In the genomic region with DNA sequence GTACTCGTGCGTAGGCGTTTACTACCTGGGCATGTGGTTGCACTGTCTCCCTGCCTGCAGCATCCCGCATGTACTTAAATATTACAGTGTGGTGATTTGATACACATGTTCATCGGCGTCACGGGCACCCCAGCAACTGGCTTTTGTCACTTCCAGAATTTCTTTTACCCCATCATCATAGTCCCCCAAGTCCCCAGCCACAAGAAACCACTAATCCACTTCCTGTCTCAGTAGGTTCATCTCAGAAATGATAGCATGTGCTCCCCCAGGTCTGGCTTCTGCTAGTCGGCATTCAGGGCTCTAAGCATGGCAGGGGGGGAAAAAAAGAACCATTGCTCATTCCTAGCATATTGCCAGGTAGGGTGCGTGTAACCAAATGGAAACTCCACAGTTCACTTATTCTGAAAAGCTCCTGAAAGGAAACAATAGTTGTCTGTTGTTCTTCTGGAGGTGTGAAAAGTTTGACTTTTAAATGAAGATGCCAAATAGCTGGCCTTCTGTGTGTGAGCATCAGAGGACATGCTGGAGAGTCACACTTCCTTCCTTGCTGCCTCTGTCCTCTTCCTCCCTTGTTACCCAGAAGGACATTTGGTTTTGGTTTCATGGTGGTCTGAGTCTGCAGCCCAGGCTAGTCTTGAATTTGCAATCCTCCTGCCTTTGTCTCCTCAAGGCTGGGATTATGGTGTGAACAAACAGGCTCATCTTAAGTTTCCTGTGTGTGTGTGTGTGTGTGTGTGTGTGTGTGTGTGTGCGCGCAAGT, we compare ENCODE assay signal across 17 mouse cellular contexts.
A peak's percentile ranks its signal among the peaks of the same experiment; 100 is the strongest.
DNase-seq lines count a peak whose midpoint lies in the region; ATAC-seq lines count a peak whose summit lies in the region.
"Had no signal": no experiment of that assay in that cellular context is flagged by ENCODE, and none has a peak within 500 bp of the region (broad histone marks: within the 10 kb centered on the region; RNA-seq: fewer than 3 reads in every experiment).

No protein-coding gene starts in this region.

- peak; percentile 71 for ATAC-seq in CD4-positive, CD25-positive, alpha-beta regulatory T cell, adult 4 months
- peak; percentile 69 for ATAC-seq in granulocyte monocyte progenitor cell, adult 5-6 weeks (replicated peaks; ENCODE audit: poor library complexity, severe bottlenecking)
- ATAC-seq in megakaryocyte progenitor cell, adult 5-6 weeks (replicated peaks; ENCODE audit: poor library complexity) = peak; percentile 54
- ATAC-seq: forebrain, embryonic 13.5 days; forebrain, postnatal 0 days; hindbrain, embryonic 16.5 days; intestine, postnatal 0 days had no signal

- peak; percentile 45 for DNase-seq in CD4-positive helper T cell, adult 2 months (ENCODE audit: low read depth, low spot score)
- DNase-seq in urinary bladder, postnatal 10 days (ENCODE audit: low spot score) = no peak
- no peak for DNase-seq in layer of hippocampus, postnatal 10 days (ENCODE audit: low spot score in 2 of 2)
- DNase-seq in adrenal gland, postnatal 36 days = no peak
- DNase-seq: adrenal gland, adult 8-10 months; cerebellum, adult 11-12 months; cerebellum, adult 9-11 months; cerebellum, postnatal 36 days; forebrain, postnatal 0 days; gastrocnemius, postnatal 14 days; heart, postnatal 4 days had no signal
